Mouse (Mus musculus) MEL (cell line): ENCODE results near the gene Filip1l.

ENCODE experiments used
- CHD1 ChIP-seq: IDR thresholded peaks from 2 replicates; pipeline ENCODE4 v1.6.1; 2012; ENCODE audit warnings: low read depth, mild to moderate bottlenecking, inconsistent platforms, low read length, improper control_type of control experiment
- CTCF ChIP-seq, 3 experiments: IDR thresholded peaks in 2 of 3; conservative IDR thresholded peaks in 1 of 3; 2 replicates each; pipeline ENCODE4 v1.5.1; 2011 to 2012; ENCODE audit warnings: low read length in 3 of 3, low read depth in 2 of 3, mild to moderate bottlenecking in 2 of 3, improper control_type of control experiment in 1 of 3, inconsistent platforms in 1 of 3, mixed read lengths in 1 of 3, moderate library complexity in 1 of 3; ENCODE audit not compliant: control insufficient read depth in 1 of 3, insufficient read depth in 1 of 3, poor library complexity in 1 of 3, severe bottlenecking in 1 of 3
- EP300 ChIP-seq, 2 experiments: IDR thresholded peaks; 2 replicates each; pipeline ENCODE4 v1.6.1; 2011; ENCODE audit warnings: improper control_type of control experiment in 2 of 2, low read length in 2 of 2, low read depth in 1 of 2, mild to moderate bottlenecking in 1 of 2
- GABPA ChIP-seq: IDR thresholded peaks from 2 replicates; pipeline ENCODE4 v1.6.1; 2012; ENCODE audit warnings: low read depth, mild to moderate bottlenecking, inconsistent platforms, low read length, improper control_type of control experiment, moderate library complexity
- GATA1 ChIP-seq: IDR thresholded peaks from 2 replicates; pipeline ENCODE4 v1.6.1; 2011; ENCODE audit warnings: low read depth, low read length, improper control_type of control experiment
- MAX ChIP-seq: IDR thresholded peaks from 2 replicates; pipeline ENCODE4 v1.6.1; 2011; ENCODE audit warnings: low read length, improper control_type of control experiment
- NRF1 ChIP-seq: IDR thresholded peaks from 2 replicates; pipeline ENCODE4 v1.6.1; 2014; ENCODE audit warnings: low read depth, mild to moderate bottlenecking, inconsistent platforms, low read length, improper control_type of control experiment, moderate library complexity; ENCODE audit not compliant: poor library complexity, insufficient read depth, severe bottlenecking
- POLR2A ChIP-seq, 2 experiments: IDR thresholded peaks; 2 replicates each; pipeline ENCODE4 v1.6.1; 2011 to 2012; ENCODE audit warnings: low read length in 2 of 2, mild to moderate bottlenecking in 2 of 2, control low read depth in 1 of 2, improper control_type of control experiment in 1 of 2, low read depth in 1 of 2, moderate library complexity in 1 of 2; ENCODE audit not compliant: control insufficient read depth in 1 of 2, insufficient read depth in 1 of 2, poor library complexity in 1 of 2
- POLR2AphosphoS2 ChIP-seq: IDR thresholded peaks from 2 replicates; pipeline ENCODE4 v1.6.1; 2011; ENCODE audit warnings: low read length, improper control_type of control experiment
- POLR2AphosphoS5 ChIP-seq: IDR thresholded peaks from 2 replicates; pipeline ENCODE4 v1.6.1; 2012; ENCODE audit warnings: low read depth, borderline replicate concordance, mild to moderate bottlenecking, inconsistent platforms, low read length, moderate library complexity, mixed read lengths
- TCF12 ChIP-seq: IDR thresholded peaks from 2 replicates; pipeline ENCODE4 v1.6.1; 2014; ENCODE audit warnings: low read depth, mild to moderate bottlenecking, inconsistent platforms, low read length, improper control_type of control experiment, moderate library complexity
- UBTF ChIP-seq: IDR thresholded peaks from 2 replicates; pipeline ENCODE4 v1.6.1; 2012; ENCODE audit warnings: low read depth, mild to moderate bottlenecking, inconsistent platforms, low read length, improper control_type of control experiment, moderate library complexity, borderline replicate concordance; ENCODE audit not compliant: insufficient read depth
- ZC3H11A ChIP-seq: IDR thresholded peaks from 2 replicates; pipeline ENCODE4 v1.6.1; 2012; ENCODE audit warnings: low read depth, mild to moderate bottlenecking, inconsistent platforms, low read length, improper control_type of control experiment

DNA sequence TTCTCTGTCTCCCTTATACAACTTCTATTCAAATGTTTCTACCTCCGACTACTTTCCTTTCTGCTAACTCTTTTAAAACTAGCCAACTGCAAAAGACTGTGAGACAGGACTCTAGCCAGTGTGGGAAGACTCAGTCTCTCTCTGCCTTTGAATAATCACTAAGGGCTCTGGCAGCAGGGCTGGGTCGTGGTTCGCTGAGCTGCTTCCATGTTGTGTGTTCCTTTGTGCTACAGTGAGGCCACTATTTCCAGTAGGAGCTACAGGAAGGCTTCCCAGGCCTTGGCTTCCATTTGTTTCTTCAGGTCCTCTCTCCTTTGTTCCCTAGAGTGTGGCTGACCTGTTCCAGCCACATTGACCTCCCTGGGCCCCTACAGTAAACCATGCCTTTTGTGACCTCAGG, 6.6 kb upstream of the Filip1l start:
- no peak for TF ChIP-seq CHD1
- TF ChIP-seq NRF1 = no peak
- no peak for TF ChIP-seq POLR2A (IDR thresholded peaks at IDR 0.05; ENCODE audit: control insufficient read depth in 1 of 2, insufficient read depth in 1 of 2, low read depth in 1 of 2, low read length in 2 of 2, poor library complexity in 1 of 2)
- no peak for TF ChIP-seq POLR2AphosphoS2
- no peak for TF ChIP-seq UBTF
- no peak for TF ChIP-seq CTCF (IDR thresholded peaks at IDR 0.05 in 2 of 3, conservative IDR thresholded peaks at IDR 0.05 in 1 of 3; ENCODE audit: control insufficient read depth in 1 of 3, insufficient read depth in 1 of 3, low read depth in 2 of 3, low read length in 3 of 3, poor library complexity in 1 of 3, severe bottlenecking in 1 of 3)
- no peak for TF ChIP-seq ZC3H11A
- TF ChIP-seq GATA1 = no peak
- no peak for TF ChIP-seq EP300 (IDR thresholded peaks at IDR 0.05; ENCODE audit: low read depth in 1 of 2, low read length in 2 of 2)
- no peak for TF ChIP-seq POLR2AphosphoS5
- TF ChIP-seq GABPA = no peak
- no peak for TF ChIP-seq TCF12
- TF ChIP-seq MAX = no peak
